In genomic region chr4:137540356-137540755, GRCm38 (mm10) we compare ENCODE assay signal across 14 mouse cellular contexts. TPM values are rescaled to one million over a fixed set of nuclear protein-coding genes. Genes with fewer than 3 reads are reported as not detected.
DNase-seq lines count a peak whose midpoint lies in the region; ATAC-seq and TF ChIP-seq lines count a peak whose summit lies in the region.
"Had no signal": no experiment of that assay in that cellular context is flagged by ENCODE, and none has a peak within 500 bp of the region (broad histone marks: within the 10 kb centered on the region; RNA-seq: fewer than 3 reads in every experiment).

No protein-coding gene starts in this region.

- intact Hi-C loops in left cerebral cortex, adult 2 months (cut with DNase I) = no loop called here

- no peak for TF ChIP-seq POLR2A in brain, embryonic 14.5 days (IDR thresholded peaks at IDR 0.05; ENCODE audit: borderline replicate concordance, extremely low read depth, insufficient read depth, insufficient read length, poor library complexity, severe bottlenecking)

- H3K9ac ChIP-seq in heart, embryonic 15.5 days = no peak overlapping the region
- no peak overlapping the region for H3K9ac ChIP-seq in heart, embryonic 11.5 days (ENCODE audit: low read depth, low read length)
- H3K9ac ChIP-seq: forebrain, embryonic 12.5 days; intestine, embryonic 15.5 days; stomach, embryonic 15.5 days had no signal

- H3K4me1 ChIP-seq in heart, embryonic 15.5 days (replicated peaks) = no peaks in the 10 kb centered on the region
- no peaks in the 10 kb centered on the region for H3K4me1 ChIP-seq in heart, embryonic 11.5 days (ENCODE audit: control insufficient read depth, insufficient read depth, low read length)
- H3K4me1 ChIP-seq in E14TG2a.4 (replicated peaks; ENCODE audit: low read depth, low read length) = peaks cover 45% of the 10 kb centered on the region
- H3K4me1 ChIP-seq: forebrain, embryonic 12.5 days; intestine, embryonic 15.5 days; stomach, embryonic 15.5 days had no signal

- WGBS in heart, embryonic 15.5 days = 81% methylated on average over 14 of the region's 14 CpGs
- 79% methylated on average over 14 of the region's 14 CpGs for WGBS in heart, embryonic 11.5 days (ENCODE audit: insufficient replicate concordance)

- H3K4me2 ChIP-seq in heart, embryonic 15.5 days = no peak overlapping the region
- H3K4me2 ChIP-seq in heart, embryonic 11.5 days = no peak overlapping the region
- H3K4me2 ChIP-seq: forebrain, embryonic 12.5 days; intestine, embryonic 15.5 days; stomach, embryonic 15.5 days had no signal

- TF ChIP-seq CTCF in E14TG2a.4 (conservative IDR thresholded peaks at IDR 0.05; ENCODE audit: low read length) = no peak
- no peak for TF ChIP-seq CTCF in brain, embryonic 14.5 days (IDR thresholded peaks at IDR 0.05; ENCODE audit: borderline replicate concordance, extremely low read depth, insufficient read depth, insufficient read length)
- no peak for TF ChIP-seq CTCF in left cerebral cortex, adult 2 months (IDR thresholded peaks at IDR 0.05)

- DNase-seq in brain, embryonic 14.5 days (ENCODE audit: low read depth) = peak; percentile 5
- DNase-seq in kidney, postnatal 10 days = peak; percentile 84
- no peak for DNase-seq in gastrocnemius, postnatal 25 days
- DNase-seq in left cerebral cortex, adult 2 months (ENCODE audit: extremely low spot score in 1 of 2, low spot score in 2 of 2) = no peak
- no peak for DNase-seq in right cerebral cortex, postnatal 14 days
- DNase-seq: lung, postnatal 4 days had no signal

- no peaks in the 10 kb centered on the region for H3K9me3 ChIP-seq in heart, embryonic 15.5 days (replicated peaks)
- H3K9me3 ChIP-seq in heart, embryonic 11.5 days (replicated peaks; ENCODE audit: control insufficient read depth, low read length) = no peaks in the 10 kb centered on the region
- H3K9me3 ChIP-seq in E14TG2a.4 (ENCODE audit: low read length) = no peaks in the 10 kb centered on the region
- H3K9me3 ChIP-seq: forebrain, embryonic 12.5 days; intestine, embryonic 15.5 days; stomach, embryonic 15.5 days had no signal

- H3K27ac ChIP-seq in heart, embryonic 15.5 days = no peak overlapping the region
- no peak overlapping the region for H3K27ac ChIP-seq in heart, embryonic 11.5 days (ENCODE audit: low read depth, low read length)
- H3K27ac ChIP-seq in left cerebral cortex, adult 2 months = no peak overlapping the region
- H3K27ac ChIP-seq: forebrain, embryonic 12.5 days; intestine, embryonic 15.5 days; stomach, embryonic 15.5 days had no signal

- no peak overlapping the region for H3K4me3 ChIP-seq in heart, embryonic 15.5 days
- no peak overlapping the region for H3K4me3 ChIP-seq in heart, embryonic 11.5 days (ENCODE audit: low read depth, low read length)
- peak overlapping the region; percentile 41 for H3K4me3 ChIP-seq in E14TG2a.4 (replicated peaks; ENCODE audit: low read length)
- no peak overlapping the region for H3K4me3 ChIP-seq in left cerebral cortex, adult 2 months
- H3K4me3 ChIP-seq: forebrain, embryonic 12.5 days; intestine, embryonic 15.5 days; stomach, embryonic 15.5 days had no signal

- ATAC-seq in heart, embryonic 15.5 days (replicated peaks; ENCODE audit: insufficient number of reproducible peaks, insufficient read depth, low FRiP score, low read depth) = 0 out of 2 replicates have a peak, but pooled peaks have one; percentile 9
- ATAC-seq in heart, embryonic 11.5 days (replicated peaks; ENCODE audit: insufficient number of reproducible peaks, low FRiP score, low TSS enrichment) = no peak; the same call in 1 of the 2 replicates
- ATAC-seq: intestine, embryonic 15.5 days had no signal

- H3K36me3 ChIP-seq in heart, embryonic 15.5 days = peaks cover 97% of the 10 kb centered on the region
- H3K36me3 ChIP-seq in heart, embryonic 11.5 days (ENCODE audit: control insufficient read depth, insufficient read depth, low read length) = peaks cover 76% of the 10 kb centered on the region
- peaks cover 97% of the 10 kb centered on the region for H3K36me3 ChIP-seq in E14TG2a.4 (ENCODE audit: insufficient read depth, low read length)

- H3K27me3 ChIP-seq in heart, embryonic 15.5 days = no peaks in the 10 kb centered on the region
- no peaks in the 10 kb centered on the region for H3K27me3 ChIP-seq in heart, embryonic 11.5 days (ENCODE audit: control insufficient read depth, insufficient read depth, low read length)
- H3K27me3 ChIP-seq in E14TG2a.4 (ENCODE audit: insufficient read depth, low read length) = no peaks in the 10 kb centered on the region
- H3K27me3 ChIP-seq: forebrain, embryonic 12.5 days; intestine, embryonic 15.5 days; stomach, embryonic 15.5 days had no signal

RNA-seq across cellular contexts. Expression of gene Ldlrad2, which starts 34.0 kb away (rescaled TPM):
- polyA plus RNA-seq in heart, embryonic 15.5 days (2015; fragmentation: Nextera tagmentation; extraction: Ambion mirVana) = 0.34 TPM in 1 of 2 replicates, not detected in the other
- not detected in 2 replicates for polyA plus RNA-seq in heart, embryonic 11.5 days (2014; fragmentation: Nextera tagmentation; extraction: Ambion mirVana)
- not detected in 2 replicates for polyA plus RNA-seq in brain, embryonic 14.5 days (2012; rRNA removed)
- not detected for total RNA-seq in gastrocnemius, postnatal 25 days (2021)
- not detected for total RNA-seq in left cerebral cortex, adult 2 months (2021)
- total RNA-seq: left cerebral cortex, postnatal 25 days; monocyte, adult 5-6 weeks had no signal
- polyA plus RNA-seq: forebrain, embryonic 12.5 days; intestine, embryonic 15.5 days; stomach, embryonic 15.5 days had no signal

RNA-seq across cellular contexts. Expression of gene Usp48, which starts 53.2 kb away (rescaled TPM):
- polyA plus RNA-seq in heart, embryonic 15.5 days (2015; fragmentation: Nextera tagmentation; extraction: Ambion mirVana) = 29.7 and 38.5 TPM in 2 replicates
- polyA plus RNA-seq in heart, embryonic 11.5 days (2014; fragmentation: Nextera tagmentation; extraction: Ambion mirVana) = 45.0 and 50.1 TPM in 2 replicates
- polyA plus RNA-seq in brain, embryonic 14.5 days (2012; rRNA removed) = 134 and 146 TPM in 2 replicates
- 10 to 100 TPM; 23.8 to 27.4 TPM for total RNA-seq in gastrocnemius, postnatal 25 days (2021)
- 100 to 1,000 TPM; 128 to 144 TPM for total RNA-seq in left cerebral cortex, adult 2 months (2021)

Comparison
In these comparisons a context has a peak if more than half of its experiments do, and no peak if none do; other contexts are left out.
1. DNase-seq: peak in brain, embryonic 14.5 days (single experiment) and kidney, postnatal 10 days (single experiment); none in gastrocnemius, postnatal 25 days (single experiment), left cerebral cortex, adult 2 months (0 of 2) and right cerebral cortex, postnatal 14 days (single experiment).